Mouse (Mus musculus): ENCODE measurements around the gene Enkur. TPM values are rescaled to one million over a fixed set of nuclear protein-coding genes. Genes with fewer than 3 reads are reported as not detected.
"Not testable (repeated sequence)": the region's sequence is repeated elsewhere in the genome, so short reads cannot be mapped to it uniquely, and the experiment has no call there.

Gene Enkur
- total RNA-seq (2014; rRNA removed) (3.4 and 6.2 TPM in 2 replicates), polyA plus RNA-seq (2015; fragmentation: Nextera tagmentation; extraction: Ambion mirVana) (6.6 and 7.7 TPM in 2 replicates)

DNA sequence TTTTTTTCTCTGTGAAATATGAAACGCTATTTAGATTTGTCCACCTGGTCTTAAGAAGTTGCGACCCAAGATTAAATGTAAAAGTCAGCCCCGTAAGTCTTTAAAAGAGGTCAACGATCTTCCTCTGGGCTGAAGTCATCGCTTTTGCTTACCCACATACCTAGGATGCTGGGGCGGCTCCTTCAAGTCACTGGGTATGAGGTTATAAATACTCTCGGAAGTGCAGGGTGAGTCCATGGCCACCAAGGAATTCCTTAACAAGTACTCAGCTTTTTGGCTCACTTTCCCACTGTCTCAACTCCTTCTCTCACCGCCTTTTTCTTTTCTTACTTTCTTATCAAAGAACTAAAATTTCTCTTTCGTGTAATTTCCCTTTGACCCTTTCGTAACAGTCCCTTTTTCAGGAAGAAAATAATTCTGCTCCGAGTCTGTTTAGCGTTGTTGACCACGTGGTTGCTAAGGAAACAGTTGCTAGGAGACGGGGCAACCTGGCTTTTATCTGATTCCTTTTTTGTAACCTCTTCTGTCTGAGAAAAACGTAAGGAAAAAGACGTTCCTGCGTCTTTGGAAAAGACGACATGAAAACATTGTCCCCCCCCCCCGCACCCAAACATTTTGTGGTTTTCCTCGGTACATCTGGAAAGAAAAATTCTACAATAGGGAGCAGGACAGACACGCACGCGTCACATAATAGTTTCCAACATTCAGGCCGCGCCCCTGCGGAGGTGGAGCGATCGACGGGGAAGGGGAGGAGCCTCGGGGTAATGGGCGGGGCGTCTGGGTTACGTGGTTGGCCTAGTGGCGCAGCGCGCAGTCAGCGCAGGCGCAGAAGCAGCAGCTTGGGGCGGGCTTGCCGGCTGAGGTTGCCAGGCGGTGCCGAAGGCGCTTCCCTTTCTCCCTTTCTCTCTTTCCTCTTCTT lies at the start of gene Enkur, which contains the start of gene Thnsl1:
Enkur (minus strand) TSS at position 454 of the 919 bp plus-strand sequence.
Thnsl1 (plus strand) TSS at position 813 of the 919 bp plus-strand sequence.
- ATAC-seq (ENCODE audit: low FRiP score) (peak; percentile 99), DNase-seq (ENCODE audit: low spot score) (peak; percentile 98)
- Histone ChIP-seq H3K27ac (ENCODE audit: low read depth, low read length) (peak within 1 kb of the TSS; percentile 89), H3K9ac (replicated peaks; ENCODE audit: low read length, poor library complexity, severe bottlenecking) (peak within 1 kb of the TSS; percentile 85), H3K4me2 (ENCODE audit: low read depth, low read length, poor library complexity, severe bottlenecking) (peak within 1 kb of the TSS; percentile 74), H3K4me1 (ENCODE audit: insufficient read depth, low read length) (peaks cover 7% of the 10 kb centered on the region), H3K27me3 (ENCODE audit: insufficient read depth, low read length) (no peaks in the 10 kb centered on the region), H3K9me3 (ENCODE audit: low read length) (no peaks in the 10 kb centered on the region), H3K36me3 (ENCODE audit: insufficient read depth, low read length) (no peaks in the 10 kb centered on the region), H3K4me3 (ENCODE audit: low read depth, low read length) (peak within 1 kb of the TSS; percentile 69)
- TF ChIP-seq CTCF (IDR thresholded peaks at IDR 0.05): peak; percentile 26; the same call in 1 of the 2 replicates
- 2% methylated on average over 43 of the region's 43 CpGs for WGBS

- Histone ChIP-seq H3K27ac (ENCODE audit: low read depth, low read length) (no peak overlapping the region), H3K4me3 (ENCODE audit: low read depth, low read length) (no peak overlapping the region), H3K36me3 (ENCODE audit: insufficient read depth, low read length) (no peaks in the 10 kb centered on the region), H3K9me3 (ENCODE audit: low read length) (no peaks in the 10 kb centered on the region), H3K4me2 (ENCODE audit: low read depth, low read length, poor library complexity, severe bottlenecking) (no peak overlapping the region), H3K9ac (replicated peaks; ENCODE audit: low read length, poor library complexity, severe bottlenecking) (no peak overlapping the region), H3K4me1 (ENCODE audit: insufficient read depth, low read length) (no peaks in the 10 kb centered on the region), H3K27me3 (ENCODE audit: insufficient read depth, low read length) (no peaks in the 10 kb centered on the region)
- no peak for ATAC-seq (ENCODE audit: low FRiP score)
- TF ChIP-seq CTCF (IDR thresholded peaks at IDR 0.05): no peak
- DNase-seq (ENCODE audit: low spot score): no peak
Observed at GRCm38 (mm10) chr2:21254308-21254707, 49.1 kb upstream of the Enkur start.

GRCm38 (mm10) chr2:21253644-21254043 lies 48.5 kb upstream of the Enkur start:
- no peak overlapping the region for H3K27ac ChIP-seq (ENCODE audit: low read depth, low read length)
- no peak overlapping the region for H3K9ac ChIP-seq (replicated peaks; ENCODE audit: low read length, poor library complexity, severe bottlenecking)
- H3K27me3 ChIP-seq (ENCODE audit: insufficient read depth, low read length): no peaks in the 10 kb centered on the region
- no peak for DNase-seq (ENCODE audit: low spot score)
- H3K36me3 ChIP-seq (ENCODE audit: insufficient read depth, low read length): no peaks in the 10 kb centered on the region
- no peak for ATAC-seq (ENCODE audit: low FRiP score)
- no peaks in the 10 kb centered on the region for H3K9me3 ChIP-seq (ENCODE audit: low read length)
- no peak overlapping the region for H3K4me3 ChIP-seq (ENCODE audit: low read depth, low read length)
- H3K4me2 ChIP-seq (ENCODE audit: low read depth, low read length, poor library complexity, severe bottlenecking): no peak overlapping the region
- TF ChIP-seq CTCF (IDR thresholded peaks at IDR 0.05): no peak
- H3K4me1 ChIP-seq (ENCODE audit: insufficient read depth, low read length): no peaks in the 10 kb centered on the region
- 82% methylated on average over 3 of the region's 3 CpGs for WGBS

DNA sequence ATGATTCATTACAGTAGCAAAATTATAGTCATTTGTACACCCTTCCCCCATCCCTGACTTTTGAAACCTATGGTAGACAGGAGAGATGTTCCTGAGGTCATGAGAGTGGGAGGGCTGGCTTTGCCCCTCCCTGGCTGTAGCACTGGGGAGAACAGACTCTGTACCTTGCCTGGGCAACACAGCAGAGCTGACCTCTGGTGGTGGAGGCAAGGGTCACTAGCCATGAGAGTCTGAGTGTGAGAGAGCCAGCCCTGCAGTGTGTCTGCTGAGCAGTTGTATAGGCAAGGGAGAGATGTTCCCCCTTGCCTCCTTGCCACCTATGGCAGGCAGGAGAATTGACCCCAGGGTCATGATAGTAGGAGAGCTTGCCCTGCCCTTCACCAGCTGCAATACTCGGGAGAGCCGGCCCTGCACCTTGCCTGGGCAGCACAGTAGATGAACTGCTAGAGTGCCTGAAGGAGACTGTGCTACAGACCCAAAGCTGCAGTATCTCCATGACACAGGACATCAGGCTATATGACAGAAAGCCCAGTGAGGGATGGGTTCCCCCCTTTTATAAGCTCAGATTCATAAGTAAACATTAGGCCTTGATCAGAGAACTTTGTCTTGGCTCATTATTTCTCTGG lies 40.4 kb upstream of the Enkur start:
- no peak for ATAC-seq (ENCODE audit: low FRiP score)
- no peak for TF ChIP-seq CTCF (IDR thresholded peaks at IDR 0.05)
- Histone ChIP-seq H3K36me3 (ENCODE audit: insufficient read depth, low read length) (no peaks in the 10 kb centered on the region), H3K9me3 (ENCODE audit: low read length) (no peaks in the 10 kb centered on the region), H3K4me2 (ENCODE audit: low read depth, low read length, poor library complexity, severe bottlenecking) (no peak overlapping the region), H3K27me3 (ENCODE audit: insufficient read depth, low read length) (no peaks in the 10 kb centered on the region), H3K4me1 (ENCODE audit: insufficient read depth, low read length) (no peaks in the 10 kb centered on the region), H3K9ac (replicated peaks; ENCODE audit: low read length, poor library complexity, severe bottlenecking) (no peak overlapping the region), H3K4me3 (ENCODE audit: low read depth, low read length) (no peak overlapping the region), H3K27ac (ENCODE audit: low read depth, low read length) (no peak overlapping the region)
- WGBS: 82% methylated on average over 2 of the region's 2 CpGs
- no peak for DNase-seq (ENCODE audit: low spot score)

DNA sequence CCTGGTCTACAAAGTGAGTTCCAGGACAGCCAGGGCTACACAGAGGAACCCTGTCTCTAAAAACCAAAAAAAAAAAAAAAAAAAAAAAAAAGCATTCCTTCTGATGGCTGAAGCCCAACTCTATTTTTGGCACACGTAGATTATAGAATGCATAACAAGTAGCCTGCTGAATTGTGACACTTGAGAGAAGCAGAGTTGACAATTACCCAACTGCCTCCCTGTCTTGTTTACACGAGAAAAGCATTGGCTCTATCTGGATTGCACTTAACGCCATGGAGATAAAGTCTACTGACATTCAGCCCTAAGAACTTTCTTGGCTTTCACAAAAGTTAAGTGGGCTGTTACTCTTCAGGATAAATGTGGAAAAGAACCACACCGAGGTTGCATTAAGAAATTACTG lies 39.8 kb upstream of the Enkur start:
- Histone ChIP-seq H3K4me3 (ENCODE audit: low read depth, low read length) (no peak overlapping the region), H3K36me3 (ENCODE audit: insufficient read depth, low read length) (no peaks in the 10 kb centered on the region), H3K4me2 (ENCODE audit: low read depth, low read length, poor library complexity, severe bottlenecking) (no peak overlapping the region), H3K9ac (replicated peaks; ENCODE audit: low read length, poor library complexity, severe bottlenecking) (no peak overlapping the region), H3K27me3 (ENCODE audit: insufficient read depth, low read length) (no peaks in the 10 kb centered on the region), H3K27ac (ENCODE audit: low read depth, low read length) (no peak overlapping the region), H3K9me3 (ENCODE audit: low read length) (no peaks in the 10 kb centered on the region), H3K4me1 (ENCODE audit: insufficient read depth, low read length) (no peaks in the 10 kb centered on the region)
- WGBS: 76% methylated on average over 4 of the region's 4 CpGs
- no peak for TF ChIP-seq CTCF (IDR thresholded peaks at IDR 0.05)
- no peak for DNase-seq (ENCODE audit: low spot score)
- ATAC-seq (ENCODE audit: low FRiP score): no peak

DNA sequence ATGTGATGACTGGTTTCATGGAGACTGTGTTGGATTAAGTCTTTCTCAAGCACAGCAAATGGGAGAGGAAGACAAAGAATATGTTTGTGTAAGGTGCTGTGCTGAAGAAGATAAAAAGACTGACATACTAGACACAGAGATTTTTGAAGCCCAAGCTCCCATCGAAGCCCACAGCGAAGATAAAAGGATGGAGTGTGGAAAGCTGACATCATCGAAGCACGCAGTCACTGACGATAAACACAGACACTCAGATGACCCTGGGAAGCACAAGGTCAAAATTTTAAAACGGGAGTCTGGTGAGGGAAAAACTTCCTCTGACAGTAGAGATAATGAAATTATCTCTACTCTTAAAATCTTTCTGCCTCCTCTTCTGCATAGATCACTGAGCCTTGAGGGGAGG lies 38.9 kb upstream of the Enkur start:
- not testable (repeated sequence) for H3K4me2 ChIP-seq (ENCODE audit: low read depth, low read length, poor library complexity, severe bottlenecking); H3K9me3 ChIP-seq (ENCODE audit: low read length); H3K4me3 ChIP-seq (ENCODE audit: low read depth, low read length); H3K9ac ChIP-seq (replicated peaks; ENCODE audit: low read length, poor library complexity, severe bottlenecking); ATAC-seq (ENCODE audit: low FRiP score); DNase-seq (ENCODE audit: low spot score); H3K36me3 ChIP-seq (ENCODE audit: insufficient read depth, low read length); H3K27ac ChIP-seq (ENCODE audit: low read depth, low read length); H3K4me1 ChIP-seq (ENCODE audit: insufficient read depth, low read length); H3K27me3 ChIP-seq (ENCODE audit: insufficient read depth, low read length)
- WGBS: 83% methylated on average over 4 of the region's 6 CpGs
